Mouse (Mus musculus) intestine, postnatal 0 days (tissue): ENCODE measurements around the gene Prmt8. TPM values are rescaled to one million over a fixed set of nuclear protein-coding genes. Genes with fewer than 3 reads are reported as not detected.

ENCODE experiments used
- ATAC-seq: fragments of 200-750 bp; cut with Nextera tagmentation; 2 replicates; pipeline ENCODE4 v1.8.0; 2017; ENCODE audit warnings: mild to moderate bottlenecking, moderate TSS enrichment, moderate library complexity
- H3K27ac ChIP-seq: fragments of 300-500 bp; sonication (generic); 2 replicates; pipeline ENCODE4 v1.5.1; 2014; ENCODE audit warnings: mild to moderate bottlenecking, low read depth, low read length, moderate library complexity
- H3K27me3 ChIP-seq: fragments of 300-500 bp; sonication (generic); replicated peaks from 2 replicates; pipeline ENCODE4 v1.6.1; 2014; ENCODE audit warnings: low read length, mixed read lengths; ENCODE audit not compliant: control insufficient read depth, insufficient read depth
- H3K36me3 ChIP-seq: fragments of 300-500 bp; sonication (generic); 2 replicates; pipeline ENCODE4 v1.6.1; 2014; ENCODE audit warnings: mild to moderate bottlenecking, moderate library complexity; ENCODE audit not compliant: control insufficient read depth, insufficient read depth
- H3K4me1 ChIP-seq: fragments of 300-500 bp; sonication (generic); replicated peaks from 2 replicates; pipeline ENCODE4 v1.6.1; 2014; ENCODE audit warnings: antibody characterized with exemption, low read length, mixed read lengths; ENCODE audit not compliant: control insufficient read depth, insufficient read depth
- H3K4me2 ChIP-seq: fragments of 300-500 bp; sonication (generic); replicated peaks from 2 replicates; pipeline ENCODE4 v1.6.1; 2014; ENCODE audit warnings: low read depth, mild to moderate bottlenecking, moderate library complexity
- H3K4me3 ChIP-seq: fragments of 300-500 bp; sonication (generic); 2 replicates; pipeline ENCODE4 v1.5.1; 2014; ENCODE audit warnings: low read depth, low read length
- H3K9ac ChIP-seq: fragments of 300-500 bp; sonication (generic); 2 replicates; pipeline ENCODE4 v1.6.1; 2014; ENCODE audit warnings: mild to moderate bottlenecking, low read depth, low read length
- H3K9me3 ChIP-seq: fragments of 300-500 bp; sonication (generic); 2 replicates; pipeline ENCODE4 v1.6.1; 2016; ENCODE audit warnings: mixed run types; ENCODE audit not compliant: control insufficient read depth
- CTCF ChIP-seq: sonication (generic); IDR thresholded peaks from 2 replicates; pipeline ENCODE4 v1.5.1; 2016; ENCODE audit warnings: low read depth, mild to moderate bottlenecking, control low read depth, antibody characterized with exemption, moderate library complexity
- WGBS: fragments of 180-500 bp; shearing (Covaris S2); extraction: QIAGEN DNeasy Blood & Tissue Kit; methylation state at CpG from one replicate; pipeline ENCODE4 v1.1.7; 2014; 5-methylcytosine and 5-hydroxymethylcytosine counted together
- polyA plus RNA-seq: library from polyadenylated mRNA; unstranded; fragments of >200 nt; fragmentation: Nextera tagmentation; extraction: Ambion mirVana; gene quantifications from 2 replicates; pipeline ENCODE4 v1.2.1, GENCODE M21; 2015

The Prmt8 gene
- polyA plus RNA-seq, 1 experiment from 2014 or later = 0.17 TPM

- 92% methylated on average over 5 of the region's 5 CpGs for WGBS
- no peak for ATAC-seq
- no peak for TF ChIP-seq CTCF
- Histone ChIP-seq H3K27ac (no peak overlapping the region), H3K27me3 (no peaks in the 10 kb centered on the region), H3K9ac (no peak overlapping the region), H3K36me3 (no peaks in the 10 kb centered on the region), H3K4me2 (no peak overlapping the region), H3K4me1 (no peaks in the 10 kb centered on the region), H3K9me3 (no peaks in the 10 kb centered on the region), H3K4me3 (no peak overlapping the region)
These were observed 11.6 kb downstream of the Prmt8 start for GRCm38 (mm10) chr6:127757667-127758167.

DNA sequence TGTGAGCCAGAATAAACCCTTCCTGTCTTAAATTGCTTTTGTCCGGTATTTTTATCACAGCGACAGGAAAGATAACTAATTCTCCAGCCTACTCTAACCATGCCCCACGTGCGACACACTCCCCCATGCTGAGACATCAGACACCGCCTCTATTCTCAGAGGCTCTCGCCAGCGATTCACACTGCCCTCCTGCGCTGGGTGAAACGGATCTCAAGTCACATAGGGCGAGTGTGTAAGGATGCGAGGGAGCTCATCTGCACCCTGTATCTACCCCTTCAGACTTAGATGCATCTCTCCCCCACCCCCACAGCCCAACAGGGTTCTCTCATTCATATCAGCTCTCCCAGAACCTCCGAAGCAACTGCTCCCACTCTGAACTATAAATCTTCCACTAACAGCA, 12.4 kb downstream of the Prmt8 start:
- no peak for TF ChIP-seq CTCF
- Histone ChIP-seq H3K9me3 (no peaks in the 10 kb centered on the region), H3K4me1 (no peaks in the 10 kb centered on the region), H3K36me3 (no peaks in the 10 kb centered on the region), H3K4me3 (no peak overlapping the region), H3K4me2 (no peak overlapping the region), H3K27ac (no peak overlapping the region), H3K27me3 (no peaks in the 10 kb centered on the region), H3K9ac (no peak overlapping the region)
- ATAC-seq = no peak
- WGBS = 53% methylated on average over 12 of the region's 12 CpGs

GRCm38 (mm10) chr6:127753228-127753627, 16.0 kb downstream of the Prmt8 start:
- Histone ChIP-seq H3K4me1 (no peaks in the 10 kb centered on the region), H3K4me2 (no peak overlapping the region), H3K9me3 (no peaks in the 10 kb centered on the region), H3K4me3 (no peak overlapping the region), H3K36me3 (no peaks in the 10 kb centered on the region), H3K27ac (no peak overlapping the region), H3K27me3 (no peaks in the 10 kb centered on the region; the same call in 1 of the 2 replicates), H3K9ac (no peak overlapping the region)
- TF ChIP-seq CTCF = no peak
- 78% methylated on average over 6 of the region's 6 CpGs for WGBS
- ATAC-seq = no peak

GRCm38 (mm10) chr6:127752681-127753080, 16.6 kb downstream of the Prmt8 start:
- Histone ChIP-seq H3K9ac (no peak overlapping the region), H3K27me3 (no peaks in the 10 kb centered on the region; the same call in 1 of the 2 replicates), H3K36me3 (no peaks in the 10 kb centered on the region), H3K4me3 (no peak overlapping the region), H3K27ac (no peak overlapping the region), H3K9me3 (no peaks in the 10 kb centered on the region), H3K4me1 (no peaks in the 10 kb centered on the region), H3K4me2 (no peak overlapping the region)
- TF ChIP-seq CTCF = no peak
- no peak for ATAC-seq
- 52% methylated on average over 3 of the region's 3 CpGs for WGBS

DNA sequence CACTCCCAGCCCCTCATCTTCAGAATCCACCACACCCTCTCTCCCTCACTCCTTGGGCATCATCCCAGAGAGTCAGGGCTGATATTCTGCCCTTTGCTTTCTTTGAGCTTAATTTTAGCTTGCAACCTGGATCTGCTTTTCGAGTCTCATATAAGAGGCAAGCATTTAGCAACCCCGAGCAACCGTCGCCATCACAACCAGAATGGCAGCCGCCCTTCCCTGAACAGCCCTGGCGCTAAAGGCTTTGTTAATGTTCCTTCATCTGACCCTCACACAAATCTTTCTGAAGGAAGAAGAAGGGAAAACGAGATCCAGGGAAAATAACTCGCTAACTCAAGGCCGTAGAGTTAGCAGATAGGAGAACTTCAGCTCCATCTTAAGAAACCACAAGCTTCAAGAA, 17.8 kb downstream of the Prmt8 start:
- Histone ChIP-seq H3K27ac (no peak overlapping the region), H3K27me3 (no peaks in the 10 kb centered on the region; the same call in 1 of the 2 replicates), H3K36me3 (no peaks in the 10 kb centered on the region), H3K9ac (no peak overlapping the region), H3K9me3 (no peaks in the 10 kb centered on the region), H3K4me3 (no peak overlapping the region), H3K4me1 (no peaks in the 10 kb centered on the region), H3K4me2 (no peak overlapping the region)
- no peak for ATAC-seq
- no peak for TF ChIP-seq CTCF
- WGBS = 90% methylated on average over 9 of the region's 9 CpGs

DNA sequence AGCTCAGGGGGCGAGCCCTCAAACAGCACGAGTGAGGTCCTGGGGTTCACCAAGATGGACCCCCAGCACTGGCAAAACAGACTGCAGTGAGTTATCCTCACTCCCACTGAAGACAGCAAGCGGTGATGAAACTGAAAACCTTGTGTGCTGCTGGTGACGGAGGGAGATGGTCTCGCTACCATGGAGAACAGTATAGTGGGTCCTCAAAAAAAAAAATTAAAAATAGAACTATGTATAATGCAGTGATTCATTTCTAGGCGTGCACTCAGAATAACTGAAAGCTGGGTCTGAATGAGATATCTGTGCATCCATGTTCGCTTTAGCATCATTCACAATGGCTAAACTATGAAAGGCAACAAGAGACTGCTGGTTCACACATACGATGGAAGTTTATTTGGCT, 20.5 kb downstream of the Prmt8 start:
- H3K4me1 ChIP-seq = no peaks in the 10 kb centered on the region
- no peak overlapping the region for H3K4me3 ChIP-seq
- no peak overlapping the region for H3K9ac ChIP-seq
- WGBS = 79% methylated on average over 8 of the region's 8 CpGs
- ATAC-seq = no peak
- no peaks in the 10 kb centered on the region for H3K9me3 ChIP-seq
- H3K36me3 ChIP-seq = no peaks in the 10 kb centered on the region
- no peaks in the 10 kb centered on the region; the same call in 1 of the 2 replicates for H3K27me3 ChIP-seq
- TF ChIP-seq CTCF = no peak
- H3K27ac ChIP-seq = no peak overlapping the region
- H3K4me2 ChIP-seq = no peak overlapping the region

- Histone ChIP-seq H3K4me3 (no peak overlapping the region), H3K27me3 (no peaks in the 10 kb centered on the region), H3K9me3 (no peaks in the 10 kb centered on the region), H3K4me2 (no peak overlapping the region), H3K27ac (no peak overlapping the region), H3K9ac (no peak overlapping the region), H3K36me3 (no peaks in the 10 kb centered on the region), H3K4me1 (no peaks in the 10 kb centered on the region)
- ATAC-seq = no peak
- TF ChIP-seq CTCF = no peak
- WGBS = 86% methylated on average over 12 of the region's 12 CpGs
These were observed 27.0 kb downstream of the Prmt8 start for GRCm38 (mm10) chr6:127742290-127742689.
